Mouse (Mus musculus) liver, adult 2 months (tissue): ENCODE measurements around the gene Cd180. TPM values are rescaled to one million over a fixed set of nuclear protein-coding genes. Genes with fewer than 3 reads are reported as not detected.

ENCODE experiments used
- DNase-seq: peaks from one replicate; pipeline ENCODE4 v3.0.0-alpha.2; 2011; ENCODE audit warnings: low read depth, low spot score; ENCODE audit errors: extremely low read depth
- H3K27ac ChIP-seq: fragments of 200-500 bp; replicated peaks from 2 replicates; pipeline ENCODE4 v1.5.1; 2012; ENCODE audit warnings: low read depth, mild to moderate bottlenecking, control low read depth, inconsistent platforms, low read length; ENCODE audit not compliant: insufficient read depth
- H3K27me3 ChIP-seq: fragments of 200-500 bp; 2 replicates; pipeline ENCODE4 v1.6.1; 2012; ENCODE audit warnings: mild to moderate bottlenecking, moderate library complexity, low read length, inconsistent platforms; ENCODE audit not compliant: control insufficient read depth, insufficient read depth
- H3K36me3 ChIP-seq: fragments of 200-500 bp; 2 replicates; pipeline ENCODE4 v1.6.1; 2012; ENCODE audit warnings: low read length, inconsistent platforms; ENCODE audit not compliant: control insufficient read depth, insufficient read depth
- H3K4me1 ChIP-seq: fragments of 200-500 bp; 2 replicates; pipeline ENCODE4 v1.6.1; 2011; ENCODE audit warnings: low read length; ENCODE audit not compliant: control insufficient read depth, insufficient read depth
- H3K4me3 ChIP-seq: fragments of 200-500 bp; 2 replicates; pipeline ENCODE4 v1.5.1; 2011; ENCODE audit warnings: low read depth, mild to moderate bottlenecking, control low read depth, low read length, moderate library complexity; ENCODE audit not compliant: insufficient read depth
- H3K79me2 ChIP-seq: fragments of 200-500 bp; 2 replicates; pipeline ENCODE4 v1.6.1; 2012; ENCODE audit warnings: inconsistent platforms, mild to moderate bottlenecking, low read length, moderate library complexity; ENCODE audit not compliant: control insufficient read depth, insufficient read depth
- H3K9ac ChIP-seq: fragments of 200-500 bp; 2 replicates; pipeline ENCODE4 v1.6.1; 2012; ENCODE audit warnings: low read depth, mild to moderate bottlenecking, control low read depth, inconsistent platforms, low read length
- CTCF ChIP-seq: fragments of 200-500 bp; IDR thresholded peaks from 2 replicates; pipeline ENCODE4 v1.5.1; 2011; ENCODE audit warnings: low read depth, low read length, control low read depth
- POLR2A ChIP-seq: fragments of 200-500 bp; IDR thresholded peaks from 2 replicates; pipeline ENCODE4 v1.6.1; 2011; ENCODE audit warnings: low read length, control low read depth; ENCODE audit not compliant: insufficient read depth; ENCODE audit errors: extremely low read depth
- WGBS: fragments of 180-500 bp; shearing (Covaris S2); methylation state at CpG from one replicate; pipeline ENCODE4 v1.1.7; 2018; 5-methylcytosine and 5-hydroxymethylcytosine counted together
- polyA plus RNA-seq: library from polyadenylated mRNA; depleted of rRNA; stranded (reverse); fragments of >200 nt; gene quantifications from 2 replicates; pipeline ENCODE4 v1.2.3, GENCODE M21; 2012
- total RNA-seq: library from RNA; depleted of rRNA; stranded (reverse); fragments of >200 nt; gene quantifications from 2 replicates; pipeline ENCODE4 v1.2.3, GENCODE M21; 2014

Cd180 gene
- total and polyA plus RNA-seq, 2 experiments = 1.6 to 2.1 TPM

DNA sequence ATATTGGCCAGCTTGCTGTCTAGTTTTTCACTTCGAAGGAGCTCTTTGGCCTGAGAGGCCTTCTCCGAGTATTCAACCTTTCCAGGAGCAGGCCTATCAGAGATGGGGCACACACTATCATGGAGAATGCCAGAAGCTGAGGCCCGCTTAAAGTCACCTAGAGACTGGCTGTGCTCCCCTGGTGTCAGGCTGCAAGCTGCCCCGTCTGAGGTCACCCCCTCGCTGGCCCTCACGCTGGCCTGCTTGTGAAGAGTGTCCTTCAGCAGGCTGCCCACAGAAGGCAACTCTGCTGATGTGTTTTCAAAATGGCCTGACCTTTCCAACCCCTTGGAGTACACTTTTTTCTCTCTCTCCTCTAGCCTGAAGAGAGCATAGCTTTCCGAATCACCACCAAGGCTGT lies 44.5 kb downstream of the Cd180 start:
- WGBS = 94% methylated on average over 7 of the region's 7 CpGs
- peaks cover 36% of the 10 kb centered on the region for H3K36me3 ChIP-seq
- no peaks in the 10 kb centered on the region for H3K79me2 ChIP-seq
- no peak overlapping the region for H3K27ac ChIP-seq
- no peak overlapping the region for H3K9ac ChIP-seq
- DNase-seq = no peak
- no peaks in the 10 kb centered on the region for H3K4me1 ChIP-seq
- no peaks in the 10 kb centered on the region for H3K27me3 ChIP-seq
- H3K4me3 ChIP-seq = no peak overlapping the region
- TF ChIP-seq POLR2A (no peak), CTCF (no peak)

GRCm38 (mm10) chr13:102739720-102740535 lies 46.6 kb downstream of the Cd180 start:
- DNase-seq = no peak
- Histone ChIP-seq H3K27ac (no peak overlapping the region), H3K9ac (no peak overlapping the region), H3K27me3 (no peaks in the 10 kb centered on the region), H3K36me3 (peaks cover 35% of the 10 kb centered on the region), H3K4me3 (no peak overlapping the region), H3K4me1 (no peaks in the 10 kb centered on the region), H3K79me2 (no peaks in the 10 kb centered on the region)
- TF ChIP-seq CTCF (no peak), POLR2A (no peak)
- 95% methylated on average over 13 of the region's 13 CpGs for WGBS

- H3K79me2 ChIP-seq = no peaks in the 10 kb centered on the region
- peaks cover 25% of the 10 kb centered on the region for H3K36me3 ChIP-seq
- TF ChIP-seq CTCF (peak; percentile 76), POLR2A (no peak)
- no peaks in the 10 kb centered on the region for H3K4me1 ChIP-seq
- H3K9ac ChIP-seq = no peak overlapping the region
- H3K27ac ChIP-seq = no peak overlapping the region
- peak; percentile 32 for DNase-seq
- WGBS = 72% methylated on average over 9 of the region's 9 CpGs
- H3K4me3 ChIP-seq = no peak overlapping the region
- no peaks in the 10 kb centered on the region for H3K27me3 ChIP-seq
Observed at GRCm38 (mm10) chr13:102744481-102745269, 51.3 kb downstream of the Cd180 start.

GRCm38 (mm10) chr13:102745270-102745600 lies 51.9 kb downstream of the Cd180 start:
- no peak for TF ChIP-seq CTCF
- no peak for TF ChIP-seq POLR2A
- H3K27me3 ChIP-seq = no peaks in the 10 kb centered on the region
- DNase-seq = no peak
- H3K79me2 ChIP-seq = no peaks in the 10 kb centered on the region
- H3K9ac ChIP-seq = no peak overlapping the region
- H3K4me1 ChIP-seq = no peaks in the 10 kb centered on the region
- peaks cover 23% of the 10 kb centered on the region for H3K36me3 ChIP-seq
- 95% methylated on average over 3 of the region's 3 CpGs for WGBS
- no peak overlapping the region for H3K27ac ChIP-seq
- no peak overlapping the region for H3K4me3 ChIP-seq

- H3K27me3 ChIP-seq = no peaks in the 10 kb centered on the region
- H3K27ac ChIP-seq = no peak overlapping the region
- H3K4me1 ChIP-seq = no peaks in the 10 kb centered on the region
- no peak overlapping the region for H3K4me3 ChIP-seq
- TF ChIP-seq POLR2A (no peak), CTCF (no peak)
- DNase-seq = no peak
- H3K36me3 ChIP-seq = peaks cover 21% of the 10 kb centered on the region
- H3K79me2 ChIP-seq = no peaks in the 10 kb centered on the region
- WGBS = 91% methylated on average over 9 of the region's 9 CpGs
- H3K9ac ChIP-seq = no peak overlapping the region
Observed at GRCm38 (mm10) chr13:102745626-102746342, 52.4 kb downstream of the Cd180 start.
